Mouse (Mus musculus) splenic B cell, adult 2 months (primary cell): Measurements from ENCODE around the gene Srsf5.
A peak's percentile ranks its signal among the peaks of the same experiment; 100 is the strongest.

Source experiments
- DNase-seq: peaks from one replicate; pipeline ENCODE4 v3.0.0-alpha.2; 2011; ENCODE audit warnings: low read depth, low spot score
- H3K27me3 ChIP-seq: 2 replicates; pipeline ENCODE4 v1.6.1; 2012; ENCODE audit warnings: mild to moderate bottlenecking, low read length, moderate library complexity, mixed read lengths; ENCODE audit not compliant: control insufficient read depth, poor library complexity, insufficient read depth, severe bottlenecking
- H3K36me3 ChIP-seq: 2 replicates; pipeline ENCODE4 v1.6.1; 2012; ENCODE audit warnings: mild to moderate bottlenecking, low read length, moderate library complexity, mixed read lengths; ENCODE audit not compliant: control insufficient read depth, poor library complexity, insufficient read depth, severe bottlenecking

The Srsf5 gene

DNA sequence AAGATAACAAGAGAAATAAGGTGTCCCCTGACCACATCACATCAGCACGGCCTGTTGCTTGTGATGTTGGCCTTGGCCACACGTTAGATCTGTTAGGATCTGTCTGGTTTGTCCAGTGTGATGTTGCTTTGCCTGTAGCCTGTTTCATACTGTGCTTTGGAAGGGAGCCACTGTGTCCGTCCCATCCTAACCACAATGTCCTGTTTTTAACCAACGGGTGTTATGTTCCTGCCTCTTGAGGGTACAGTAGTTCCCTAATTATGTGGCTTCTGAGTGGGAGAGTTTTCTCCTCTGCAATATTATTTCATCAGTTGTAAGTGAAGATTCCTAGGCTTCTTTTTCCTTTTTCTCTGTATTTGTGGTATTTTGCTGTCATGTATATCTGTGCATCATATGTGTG is 50.0 kb downstream of the Srsf5 start:
- no peak for DNase-seq
- no peaks in the 10 kb centered on the region for H3K36me3 ChIP-seq
- no peaks in the 10 kb centered on the region for H3K27me3 ChIP-seq

DNA sequence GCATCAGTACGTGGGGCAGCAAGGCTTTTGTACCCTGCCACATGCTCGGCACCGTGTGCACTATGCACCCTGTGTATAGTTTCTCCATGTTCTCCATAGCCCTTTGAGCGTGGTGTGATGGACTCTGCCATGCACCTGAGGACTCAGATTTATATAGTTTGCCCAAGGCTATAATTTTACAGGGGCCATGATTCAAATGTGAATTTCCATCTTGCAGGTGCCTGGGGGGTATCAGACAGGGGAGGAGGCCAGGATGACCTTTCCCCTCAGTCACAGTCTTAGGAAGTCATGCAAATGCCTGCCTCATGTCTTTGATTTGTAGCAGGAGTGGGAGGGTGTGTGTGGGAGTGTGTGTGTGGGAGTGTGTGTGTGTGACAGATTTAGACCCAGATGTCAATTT is 52.3 kb downstream of the Srsf5 start:
- no peak for DNase-seq
- Histone ChIP-seq H3K27me3 (no peaks in the 10 kb centered on the region), H3K36me3 (no peaks in the 10 kb centered on the region)

DNA sequence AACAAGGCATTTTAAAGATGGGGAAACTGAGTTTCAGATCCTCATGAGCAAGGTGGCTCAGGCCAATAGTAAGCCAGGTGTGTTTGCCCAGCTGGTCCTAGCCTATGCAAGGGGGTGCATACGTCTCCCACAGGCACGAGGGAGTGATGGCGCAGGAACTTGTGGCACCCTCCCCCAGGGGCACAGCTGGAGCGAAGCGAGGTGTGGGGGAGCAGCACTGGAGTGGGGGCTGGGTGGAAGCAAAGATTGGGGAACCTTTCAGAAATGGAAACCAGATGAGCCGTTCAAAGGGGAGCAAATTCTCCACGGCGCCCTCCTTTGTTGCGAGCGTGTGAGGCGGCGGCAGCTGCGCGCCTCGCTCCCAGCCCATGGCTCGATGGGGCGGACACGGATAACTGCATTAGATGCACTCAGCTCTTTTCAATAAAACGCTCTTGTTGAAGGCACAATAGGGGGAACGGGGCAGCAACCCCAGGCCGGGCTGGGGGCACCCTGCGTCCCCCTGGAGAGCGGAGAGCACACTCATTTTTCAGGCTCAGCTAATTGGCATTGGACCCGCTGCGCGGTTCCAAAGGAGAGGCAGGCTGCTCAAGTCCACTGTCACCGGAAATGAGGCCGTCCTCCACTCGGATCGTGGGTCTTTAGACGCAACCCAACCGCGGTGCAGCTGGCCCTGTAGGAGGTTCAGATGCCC is 53.4 kb downstream of the Srsf5 start:
- no peaks in the 10 kb centered on the region for H3K27me3 ChIP-seq
- peak; percentile 73 for DNase-seq
- no peaks in the 10 kb centered on the region for H3K36me3 ChIP-seq
